Comparison of ENCODE assay signal across 22 mouse cellular contexts in genomic region chr7:4693004-4693403, GRCm38 (mm10). TPM values are rescaled to one million over a fixed set of nuclear protein-coding genes. Genes with fewer than 3 reads are reported as not detected.
"Had no signal": no experiment of that assay in that cellular context is flagged by ENCODE, and none has a peak within 500 bp of the region (broad histone marks: within the 10 kb centered on the region; RNA-seq: fewer than 3 reads in every experiment).

No protein-coding gene starts in this region.

- H3K4me3 ChIP-seq: liver, embryonic 15.5 days; lung, embryonic 15.5 days; megakaryocyte, embryonic 14.5 days; midbrain, embryonic 12.5 days; neural tube, embryonic 12.5 days; stomach, embryonic 15.5 days had no signal

- H3K4me1 ChIP-seq: stomach, embryonic 15.5 days had no signal

- H3K27me3 ChIP-seq: lung, embryonic 15.5 days; midbrain, embryonic 12.5 days; neural tube, embryonic 12.5 days; stomach, embryonic 15.5 days had no signal

- H3K4me2 ChIP-seq: liver, embryonic 15.5 days; lung, embryonic 15.5 days; neural tube, embryonic 12.5 days; stomach, embryonic 15.5 days had no signal

- H3K36me3 ChIP-seq: liver, embryonic 15.5 days had no signal

- ATAC-seq: liver, postnatal 0 days; lung, postnatal 0 days had no signal

- DNase-seq: liver, postnatal 0 days; lung, adult 2 months; lung, postnatal 14 days; lung, postnatal 36 days; midbrain, embryonic 14.5 days; right cerebral cortex, adult 18-20 months; right cerebral cortex, postnatal 25 days; thymus, adult 2 months; thymus, postnatal 25 days; thymus, postnatal 4 days had no signal

- H3K9ac ChIP-seq: liver, embryonic 15.5 days; liver, postnatal 0 days; lung, embryonic 15.5 days; neural tube, embryonic 12.5 days; stomach, embryonic 15.5 days had no signal

- H3K9me3 ChIP-seq: liver, embryonic 15.5 days; lung, embryonic 15.5 days; megakaryocyte, embryonic 14.5 days; midbrain, embryonic 12.5 days; neural tube, embryonic 12.5 days; stomach, embryonic 15.5 days had no signal

- H3K27ac ChIP-seq: liver, embryonic 15.5 days; lung, embryonic 15.5 days; macrophage; midbrain, embryonic 12.5 days; neural tube, embryonic 12.5 days; stomach, embryonic 15.5 days; stomach, postnatal 0 days had no signal

RNA-seq across cellular contexts. Expression of gene Brsk1, which starts 2.6 kb away (rescaled TPM):
- total RNA-seq: monocyte, adult 5-6 weeks; neutrophil, adult 5-6 weeks had no signal
- polyA plus RNA-seq: liver, postnatal 0 days; macrophage had no signal

RNA-seq across cellular contexts. Expression of gene Tmem150b, which starts 32.0 kb away (rescaled TPM):
- total RNA-seq: midbrain, postnatal 0 days had no signal
